ENCODE assay signal across 29 mouse cellular contexts in genomic region chr1:134177976-134178375, GRCm38 (mm10). TPM values are rescaled to one million over a fixed set of nuclear protein-coding genes. Genes with fewer than 3 reads are reported as not detected.
"Had no signal": no experiment of that assay in that cellular context is flagged by ENCODE, and none has a peak within 500 bp of the region (broad histone marks: within the 10 kb centered on the region; RNA-seq: fewer than 3 reads in every experiment).

No protein-coding gene starts in this region.

- H3K4me3 ChIP-seq: heart, adult 2 months; heart, embryonic 13.5 days; heart, embryonic 15.5 days; hindbrain, embryonic 13.5 days; hindbrain, embryonic 15.5 days; kidney, embryonic 15.5 days; layer of hippocampus, adult 2 months; left cerebral cortex, adult 2 months; limb, embryonic 10.5 days; limb, embryonic 12.5 days; liver, embryonic 13.5 days had no signal

- H3K27ac ChIP-seq: heart, adult 2 months; heart, embryonic 13.5 days; heart, embryonic 15.5 days; hindbrain, embryonic 13.5 days; hindbrain, embryonic 15.5 days; hindbrain, postnatal 0 days; kidney, embryonic 15.5 days; kidney, postnatal 0 days; layer of hippocampus, adult 2 months; left cerebral cortex, adult 2 months; limb, embryonic 10.5 days; limb, embryonic 12.5 days; liver, embryonic 13.5 days had no signal

- H3K9ac ChIP-seq: heart, embryonic 13.5 days; heart, embryonic 15.5 days; hindbrain, embryonic 13.5 days; hindbrain, embryonic 15.5 days; kidney, embryonic 15.5 days; limb, embryonic 12.5 days; liver, embryonic 13.5 days had no signal

- H3K27me3 ChIP-seq: heart, embryonic 13.5 days; heart, embryonic 15.5 days; hindbrain, embryonic 15.5 days; kidney, embryonic 15.5 days; limb, embryonic 12.5 days had no signal

- DNase-seq: heart, adult 2 months; heart, postnatal 14 days; heart, postnatal 36 days; kidney, adult 11 months; kidney, adult 2 months; kidney, adult 9 months; kidney, postnatal 14 days; kidney, postnatal 4 days; liver; liver, embryonic 13.5 days had no signal

- ATAC-seq: hindbrain, postnatal 0 days; intestine, embryonic 16.5 days had no signal

- H3K4me2 ChIP-seq: heart, embryonic 11.5 days; heart, embryonic 13.5 days; heart, embryonic 15.5 days; hindbrain, embryonic 13.5 days; hindbrain, embryonic 15.5 days; kidney, embryonic 15.5 days; limb, embryonic 12.5 days; liver, embryonic 11.5 days; liver, embryonic 13.5 days had no signal

- H3K36me3 ChIP-seq: heart, embryonic 13.5 days; heart, embryonic 15.5 days; hindbrain, embryonic 13.5 days; hindbrain, embryonic 15.5 days; kidney, embryonic 15.5 days; limb, embryonic 10.5 days; limb, embryonic 12.5 days; liver, embryonic 13.5 days had no signal

- H3K9me3 ChIP-seq: heart, embryonic 13.5 days; heart, embryonic 15.5 days; hindbrain, embryonic 13.5 days; hindbrain, embryonic 15.5 days; kidney, embryonic 15.5 days; limb, embryonic 10.5 days; limb, embryonic 12.5 days; liver, embryonic 13.5 days had no signal

- H3K4me1 ChIP-seq: heart, embryonic 13.5 days; heart, embryonic 15.5 days had no signal

RNA-seq across cellular contexts. Expression of gene Mybph, which starts 15.3 kb away (rescaled TPM):
- total RNA-seq: granulocyte monocyte progenitor cell, adult 5-6 weeks; heart, adult 2 months; heart, postnatal 14 days; heart, postnatal 36 days; hematopoietic stem cell, adult 5-6 weeks; hindbrain, postnatal 0 days; layer of hippocampus, adult 2 months; layer of hippocampus, postnatal 10 days; left cerebral cortex, postnatal 14 days had no signal
- polyA plus RNA-seq: intestine, embryonic 14.5 days had no signal

RNA-seq across cellular contexts. Expression of gene Adora1, which starts 57.3 kb away (rescaled TPM):
- total RNA-seq: granulocyte monocyte progenitor cell, adult 5-6 weeks had no signal
